Mouse (Mus musculus) stomach, embryonic 15.5 days (tissue): ENCODE measurements around the gene Cox17. TPM values are rescaled to one million over a fixed set of nuclear protein-coding genes. Genes with fewer than 3 reads are reported as not detected.

Experiments used
- ATAC-seq: fragments of 200-750 bp; cut with Nextera tagmentation; 2 replicates; pipeline ENCODE4 v1.8.0; 2017; ENCODE audit warnings: low read depth, moderate number of reproducible peaks, moderate TSS enrichment; ENCODE audit not compliant: insufficient read depth, low FRiP score
- H3K27ac ChIP-seq: fragments of 300-500 bp; sonication (generic); 2 replicates; pipeline ENCODE4 v1.5.1; 2015; ENCODE audit warnings: mild to moderate bottlenecking, inconsistent platforms
- H3K27me3 ChIP-seq: fragments of 300-500 bp; sonication (generic); replicated peaks from 2 replicates; pipeline ENCODE4 v1.6.1; 2015; ENCODE audit warnings: inconsistent platforms
- H3K36me3 ChIP-seq: fragments of 300-500 bp; sonication (generic); 2 replicates; pipeline ENCODE4 v1.6.1; 2015; ENCODE audit warnings: inconsistent platforms
- H3K4me1 ChIP-seq: fragments of 300-500 bp; sonication (generic); 2 replicates; pipeline ENCODE4 v1.6.1; 2015; ENCODE audit warnings: inconsistent platforms
- H3K4me2 ChIP-seq: fragments of 300-500 bp; sonication (generic); 2 replicates; pipeline ENCODE4 v1.6.1; 2015; ENCODE audit warnings: mild to moderate bottlenecking, inconsistent platforms
- H3K4me3 ChIP-seq: fragments of 300-500 bp; sonication (generic); replicated peaks from 2 replicates; pipeline ENCODE4 v1.5.1; 2015; ENCODE audit warnings: inconsistent platforms
- H3K9ac ChIP-seq: fragments of 300-500 bp; sonication (generic); 2 replicates; pipeline ENCODE4 v1.6.1; 2015; ENCODE audit warnings: inconsistent platforms
- H3K9me3 ChIP-seq: fragments of 300-500 bp; sonication (generic); 2 replicates; pipeline ENCODE4 v1.6.1; 2016; ENCODE audit warnings: inconsistent platforms
- WGBS: fragments of 180-500 bp; shearing (Covaris S2); methylation state at CpG from one replicate; pipeline ENCODE4 v1.1.7; 2015; 5-methylcytosine and 5-hydroxymethylcytosine counted together
- polyA plus RNA-seq: library from polyadenylated mRNA; unstranded; fragments of >200 nt; fragmentation: Nextera tagmentation; extraction: Ambion mirVana; gene quantifications from 2 replicates; pipeline ENCODE4 v1.2.1, GENCODE M21; 2015

The Cox17 gene
- polyA plus RNA-seq: 181 and 190 TPM in 2 replicates

DNA sequence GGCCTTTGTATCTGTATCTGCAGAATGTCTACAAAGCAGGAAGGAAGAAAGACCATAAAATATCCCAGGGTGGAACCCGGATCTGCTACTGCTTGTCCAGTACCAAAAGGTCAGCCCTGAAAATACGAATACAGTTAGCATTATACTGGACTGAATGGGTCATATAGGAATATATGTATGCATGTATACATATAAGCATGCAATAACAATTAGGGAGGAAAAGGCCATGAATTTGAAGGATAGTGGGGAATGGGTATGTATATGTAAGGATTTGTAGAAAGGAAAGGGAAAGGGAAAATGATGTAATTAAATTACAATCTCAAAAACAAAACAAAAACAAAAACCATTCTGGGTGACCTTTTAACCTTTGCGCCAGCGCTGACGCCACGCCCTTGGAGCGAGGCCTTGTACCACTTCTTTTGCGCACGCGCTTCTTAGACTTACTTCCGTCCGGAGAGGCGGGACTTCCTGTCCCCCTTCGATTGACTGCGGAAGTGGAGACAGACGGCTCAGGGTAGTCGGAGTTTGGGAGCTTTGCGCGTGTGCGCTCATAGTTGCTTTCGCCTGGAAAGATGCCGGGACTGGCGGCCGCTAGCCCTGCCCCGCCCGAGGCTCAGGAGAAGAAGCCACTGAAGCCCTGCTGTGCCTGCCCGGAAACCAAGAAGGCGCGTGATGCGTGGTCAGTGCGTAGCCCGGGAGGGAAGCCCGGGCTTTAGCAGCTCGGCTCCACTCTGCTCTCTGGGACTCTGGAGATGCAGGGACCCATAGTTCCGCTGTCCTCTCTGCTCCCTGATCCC is at the start of gene Cox17, which contains the start of gene Gm21987:
Gene Cox17, plus strand, starts transcription at position 463 of the 797 bp plus-strand sequence.
Gene Gm21987, plus strand, starts transcription at position 512 of the 797 bp plus-strand sequence.
- 3% methylated on average over 35 of the region's 35 CpGs for WGBS
- Histone ChIP-seq H3K4me3 (peak within 1 kb of the TSS; percentile 90), H3K27me3 (no peaks in the 10 kb centered on the region), H3K9ac (peak within 1 kb of the TSS; percentile 81), H3K4me2 (peak within 1 kb of the TSS; percentile 62), H3K4me1 (peaks cover 10% of the 10 kb centered on the region), H3K27ac (peak within 1 kb of the TSS; percentile 95), H3K9me3 (no peaks in the 10 kb centered on the region), H3K36me3 (no peaks in the 10 kb centered on the region)
- peak; percentile 96 for ATAC-seq

DNA sequence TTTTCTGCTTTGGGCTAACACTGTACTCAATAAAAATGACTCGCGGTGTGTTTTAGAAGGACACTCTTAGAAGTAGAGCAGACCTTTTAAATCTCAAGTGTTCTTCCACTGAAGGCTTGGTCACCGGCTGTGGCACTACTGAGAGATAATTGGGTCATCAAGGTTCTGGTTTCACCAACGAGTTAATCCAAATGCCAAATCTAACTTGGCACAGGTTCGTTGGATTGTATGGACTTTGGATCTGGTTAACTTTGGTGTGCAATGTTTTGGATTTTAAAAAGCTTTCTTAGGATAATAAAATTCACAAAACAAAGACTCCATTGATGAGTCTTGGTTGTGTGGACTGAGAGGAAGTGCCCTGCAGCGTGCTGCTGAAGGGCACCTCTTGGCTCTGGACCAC is 48.4 kb upstream of the Cox17 start:
- no peak for ATAC-seq
- no peaks in the 10 kb centered on the region for H3K27me3 ChIP-seq
- no peak overlapping the region for H3K27ac ChIP-seq
- WGBS: 78% methylated on average over 6 of the region's 6 CpGs
- H3K4me1 ChIP-seq: 0 out of 2 replicates have a peak, but pooled peaks cover 3% of the 10 kb centered on the region
- H3K9ac ChIP-seq: no peak overlapping the region
- H3K4me3 ChIP-seq: no peak overlapping the region
- no peak overlapping the region for H3K4me2 ChIP-seq
- H3K9me3 ChIP-seq: no peaks in the 10 kb centered on the region
- no peaks in the 10 kb centered on the region for H3K36me3 ChIP-seq

GRCm38 (mm10) chr16:38302367-38302766 is 44.4 kb upstream of the Cox17 start:
- Histone ChIP-seq H3K36me3 (no peaks in the 10 kb centered on the region), H3K4me2 (no peak overlapping the region), H3K27me3 (no peaks in the 10 kb centered on the region), H3K9me3 (no peaks in the 10 kb centered on the region), H3K9ac (no peak overlapping the region), H3K4me1 (no peaks in the 10 kb centered on the region), H3K4me3 (no peak overlapping the region), H3K27ac (no peak overlapping the region)
- no peak for ATAC-seq
- 88% methylated on average over 13 of the region's 13 CpGs for WGBS

DNA sequence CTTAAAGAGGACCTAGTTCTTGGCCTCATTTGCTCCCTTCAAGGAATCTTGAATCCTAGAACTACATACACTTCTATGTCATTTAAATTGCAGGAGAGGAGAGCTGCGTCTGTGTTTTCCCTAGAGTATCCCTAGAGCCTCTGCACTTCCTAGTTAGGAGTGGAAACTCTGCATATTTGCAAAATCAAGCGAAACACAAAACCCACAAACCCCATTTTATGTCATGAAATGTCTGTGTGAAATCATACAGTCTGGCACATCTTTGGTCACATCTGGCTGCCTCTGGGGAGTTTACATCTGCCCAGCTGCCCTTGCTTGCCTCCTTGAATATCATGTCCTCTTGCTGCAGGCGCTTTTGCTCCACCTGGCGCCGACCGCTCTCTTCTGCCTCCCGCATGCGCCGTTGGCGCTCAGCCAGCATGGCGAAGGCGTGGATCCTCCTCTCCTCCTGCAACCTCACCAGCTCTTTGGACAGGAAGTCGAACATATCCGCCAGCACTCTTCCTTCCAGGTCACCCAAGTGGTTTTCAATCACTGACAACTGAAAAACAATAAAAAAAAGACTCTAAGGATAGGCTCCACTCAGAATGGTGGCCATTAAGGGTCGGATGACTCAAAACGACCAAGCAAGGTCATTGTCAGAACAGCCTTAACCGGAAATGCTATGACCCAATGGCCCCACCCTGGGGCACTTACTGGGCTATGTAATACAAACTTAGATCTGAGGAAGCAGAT is 42.2 kb upstream of the Cox17 start:
- H3K9ac ChIP-seq: no peak overlapping the region

DNA sequence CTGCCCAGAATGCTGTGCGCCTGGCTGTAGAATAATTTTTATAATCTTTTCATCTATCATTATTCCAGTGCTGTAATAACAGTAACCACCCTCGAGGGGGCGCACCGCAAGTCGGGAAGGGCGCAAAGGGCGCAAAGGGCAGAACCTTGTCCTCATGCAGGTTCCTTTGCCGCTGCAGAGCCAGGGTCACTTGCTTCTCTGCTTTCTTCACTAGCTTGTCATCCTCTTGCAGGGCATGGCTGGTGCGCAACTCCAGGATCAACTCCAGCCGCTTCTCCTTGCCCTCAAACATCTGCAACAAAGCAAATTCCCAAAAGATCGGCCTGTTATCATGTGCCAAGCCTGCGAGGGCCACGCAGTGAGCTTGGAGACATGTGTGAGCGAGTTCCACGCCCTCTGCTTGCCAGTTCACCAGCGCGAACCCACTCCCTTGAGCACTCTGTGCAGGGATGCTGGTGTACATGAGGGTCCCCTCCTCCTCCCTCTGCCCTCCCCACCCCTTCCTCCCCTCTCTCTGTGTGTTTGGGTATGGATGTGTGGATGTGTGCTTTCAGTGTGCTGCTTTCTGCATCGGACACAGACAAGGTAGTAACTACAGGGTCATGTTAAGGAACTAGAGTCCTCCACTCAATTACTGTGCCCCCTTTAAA is 40.1 kb upstream of the Cox17 start:
- Histone ChIP-seq H3K4me2 (no peak overlapping the region), H3K4me1 (no peaks in the 10 kb centered on the region), H3K27me3 (no peaks in the 10 kb centered on the region), H3K9me3 (no peaks in the 10 kb centered on the region), H3K9ac (no peak overlapping the region), H3K27ac (no peak overlapping the region), H3K36me3 (no peaks in the 10 kb centered on the region), H3K4me3 (no peak overlapping the region)
- no peak for ATAC-seq
- 48% methylated on average over 18 of the region's 18 CpGs for WGBS

More for the DNA sequence above, 42.2 kb upstream of the Cox17 start:
- Histone ChIP-seq H3K36me3 (no peaks in the 10 kb centered on the region), H3K4me2 (peak overlapping the region; percentile 31; the same call in 1 of the 2 replicates), H3K27ac (no peak overlapping the region), H3K4me3 (no peak overlapping the region), H3K27me3 (no peaks in the 10 kb centered on the region), H3K9me3 (no peaks in the 10 kb centered on the region), H3K4me1 (no peaks in the 10 kb centered on the region)
- 63% methylated on average over 17 of the region's 17 CpGs for WGBS
- ATAC-seq: no peak; the same call in 1 of the 2 replicates

GRCm38 (mm10) chr16:38307221-38307605 is 39.6 kb upstream of the Cox17 start:
- ATAC-seq: no peak
- H3K9me3 ChIP-seq: no peaks in the 10 kb centered on the region
- H3K4me2 ChIP-seq: no peak overlapping the region
- 46% methylated on average over 5 of the region's 5 CpGs for WGBS
- no peak overlapping the region for H3K9ac ChIP-seq
- no peaks in the 10 kb centered on the region for H3K4me1 ChIP-seq
- H3K36me3 ChIP-seq: no peaks in the 10 kb centered on the region
- no peak overlapping the region for H3K4me3 ChIP-seq
- H3K27ac ChIP-seq: no peak overlapping the region
- no peaks in the 10 kb centered on the region for H3K27me3 ChIP-seq

DNA sequence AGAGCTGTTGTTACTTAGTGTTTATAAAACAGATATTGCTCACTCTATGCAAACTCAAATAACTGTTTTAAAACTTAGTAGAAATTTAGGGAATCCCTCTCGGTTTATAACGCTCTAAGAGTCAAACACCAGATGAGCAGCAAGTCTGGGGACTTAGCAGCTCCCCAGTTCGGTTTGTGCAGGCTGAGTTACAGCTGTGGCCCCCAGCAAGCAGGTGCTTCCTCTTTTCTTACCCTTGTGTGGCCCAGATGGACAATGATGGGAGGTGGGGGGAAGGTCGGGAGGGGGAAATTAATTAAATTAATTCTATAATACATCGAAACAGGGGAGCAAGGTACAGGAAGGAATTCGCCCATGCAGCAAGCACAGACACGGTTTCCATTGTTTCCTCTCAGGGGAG is 39.1 kb upstream of the Cox17 start:
- 64% methylated on average over 7 of the region's 7 CpGs for WGBS
- no peaks in the 10 kb centered on the region for H3K36me3 ChIP-seq
- H3K4me2 ChIP-seq: no peak overlapping the region
- no peak overlapping the region for H3K27ac ChIP-seq
- H3K9ac ChIP-seq: no peak overlapping the region
- no peak for ATAC-seq
- no peak overlapping the region for H3K4me3 ChIP-seq
- H3K9me3 ChIP-seq: no peaks in the 10 kb centered on the region
- H3K4me1 ChIP-seq: no peaks in the 10 kb centered on the region
- no peaks in the 10 kb centered on the region for H3K27me3 ChIP-seq

DNA sequence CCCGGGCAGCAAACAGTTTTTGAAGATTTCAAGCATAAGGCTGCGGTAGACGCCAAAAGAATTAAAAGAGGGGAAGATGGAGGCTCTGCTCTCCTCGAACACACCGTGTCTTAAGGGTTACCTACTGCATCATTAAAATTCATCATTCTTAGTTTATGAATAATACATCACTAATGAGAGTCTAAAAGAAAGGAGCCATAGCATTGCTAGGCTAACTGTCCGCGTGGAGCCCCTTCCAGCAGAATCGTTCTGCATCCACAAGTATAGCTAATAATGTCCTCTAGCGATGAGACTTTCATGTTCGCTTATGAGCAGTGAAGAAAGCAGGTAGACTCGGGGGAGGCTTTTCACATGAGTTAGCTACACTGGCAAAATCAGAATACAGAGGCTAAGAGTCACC is 38.6 kb upstream of the Cox17 start:
- no peak for ATAC-seq

GRCm38 (mm10) chr16:38318492-38318891 is 28.3 kb upstream of the Cox17 start:
- no peak overlapping the region for H3K9ac ChIP-seq
- H3K4me1 ChIP-seq: no peaks in the 10 kb centered on the region
- H3K9me3 ChIP-seq: no peaks in the 10 kb centered on the region

More for the DNA sequence above, 38.6 kb upstream of the Cox17 start:
- 82% methylated on average over 11 of the region's 11 CpGs for WGBS
- H3K36me3 ChIP-seq: no peaks in the 10 kb centered on the region
- H3K27ac ChIP-seq: no peak overlapping the region
- H3K9me3 ChIP-seq: no peaks in the 10 kb centered on the region
- no peak overlapping the region for H3K4me2 ChIP-seq
- H3K9ac ChIP-seq: no peak overlapping the region
- no peaks in the 10 kb centered on the region for H3K27me3 ChIP-seq
- H3K4me1 ChIP-seq: no peaks in the 10 kb centered on the region
- H3K4me3 ChIP-seq: no peak overlapping the region

GRCm38 (mm10) chr16:38319087-38319486 is 27.7 kb upstream of the Cox17 start:
- no peaks in the 10 kb centered on the region for H3K9me3 ChIP-seq
- no peaks in the 10 kb centered on the region for H3K27me3 ChIP-seq
- H3K4me3 ChIP-seq: no peak overlapping the region
- no peak overlapping the region for H3K9ac ChIP-seq
- no peak overlapping the region for H3K4me2 ChIP-seq
- H3K4me1 ChIP-seq: no peaks in the 10 kb centered on the region
- no peak for ATAC-seq
- no peak overlapping the region for H3K27ac ChIP-seq
- H3K36me3 ChIP-seq: no peaks in the 10 kb centered on the region
- 90% methylated on average over 4 of the region's 4 CpGs for WGBS

More at GRCm38 (mm10) chr16:38318492-38318891, 28.3 kb upstream of the Cox17 start:
- Histone ChIP-seq H3K4me3 (no peak overlapping the region), H3K36me3 (no peaks in the 10 kb centered on the region), H3K27ac (no peak overlapping the region), H3K27me3 (no peaks in the 10 kb centered on the region), H3K4me2 (no peak overlapping the region)
- WGBS: 76% methylated on average over 9 of the region's 9 CpGs
- no peak for ATAC-seq

DNA sequence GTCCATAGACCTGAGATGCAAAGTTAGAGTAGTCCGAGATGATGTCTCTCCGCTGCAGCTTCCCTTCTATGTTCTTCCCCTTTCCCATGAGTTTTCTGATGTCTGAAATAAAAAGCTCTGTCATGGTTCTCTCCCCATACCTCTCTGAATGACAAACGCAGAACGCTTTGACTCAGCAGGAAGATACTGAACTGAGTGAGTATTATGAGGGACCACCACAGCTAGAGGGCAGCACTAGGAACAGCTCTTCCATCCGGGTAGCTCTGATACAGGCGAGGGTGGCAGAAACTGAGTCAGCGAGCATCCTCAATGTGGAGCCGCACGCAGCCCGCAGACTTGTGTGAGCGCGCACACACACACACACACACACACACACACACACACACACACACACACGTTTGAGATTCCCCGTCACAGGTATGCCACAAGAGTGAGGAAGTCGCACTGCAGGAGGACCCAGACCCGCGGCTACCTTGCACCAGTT is 25.3 kb upstream of the Cox17 start:
- H3K9ac ChIP-seq: no peak overlapping the region
- H3K4me2 ChIP-seq: peak overlapping the region; percentile 40
- H3K9me3 ChIP-seq: no peaks in the 10 kb centered on the region
- H3K27me3 ChIP-seq: no peaks in the 10 kb centered on the region
- no peaks in the 10 kb centered on the region for H3K36me3 ChIP-seq
- H3K4me1 ChIP-seq: no peaks in the 10 kb centered on the region
- no peak for ATAC-seq
- no peak overlapping the region for H3K27ac ChIP-seq
- WGBS: 28% methylated on average over 17 of the region's 17 CpGs
- H3K4me3 ChIP-seq: no peak overlapping the region
